Mouse (Mus musculus): ENCODE measurements around the gene Tph2. TPM values are rescaled to one million over a fixed set of nuclear protein-coding genes. Genes with fewer than 3 reads are reported as not detected.

Gene Tph2
- not detected in 2 replicates for polyA plus RNA-seq (2011; ENCODE audit: insufficient read length, low read depth, missing spikeins)

DNA sequence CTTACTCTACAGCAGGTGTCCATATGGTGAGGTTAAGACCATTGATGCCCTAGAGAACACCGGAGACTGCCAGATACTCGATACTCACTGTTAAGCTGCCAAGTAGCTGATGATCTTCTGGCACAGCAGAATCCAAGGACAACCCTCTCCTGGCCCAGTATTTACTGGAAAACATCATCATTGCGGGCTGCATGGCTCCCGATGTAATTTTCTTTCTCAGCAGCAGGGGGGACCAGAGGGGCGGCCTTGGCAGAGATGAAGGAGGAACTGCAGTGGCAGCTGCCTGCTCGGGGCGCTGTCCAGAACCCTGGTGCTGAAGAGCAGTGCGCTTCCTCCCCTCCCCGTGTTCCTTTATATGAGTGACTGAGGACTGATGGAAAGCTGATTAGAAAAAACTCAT lies at the start of gene Tph2:
Gene Tph2, minus strand, starts transcription at position 326 of the 400 bp plus-strand sequence.
- no peaks in the 10 kb centered on the region for H3K4me1 ChIP-seq (ENCODE audit: control insufficient read depth, insufficient read depth, low read length)
- H3K27ac ChIP-seq (ENCODE audit: insufficient read depth, low read length) = no peak within 1 kb of the TSS
- H3K4me3 ChIP-seq (ENCODE audit: insufficient read depth, low read length) = no peak within 1 kb of the TSS
- peak; percentile 21; the same call in 1 of the 2 replicates for TF ChIP-seq CTCF (IDR thresholded peaks at IDR 0.05; ENCODE audit: borderline replicate concordance, insufficient read depth, low read length)
- no peak for TF ChIP-seq POLR2A (IDR thresholded peaks at IDR 0.05; ENCODE audit: low read depth, low read length)

DNA sequence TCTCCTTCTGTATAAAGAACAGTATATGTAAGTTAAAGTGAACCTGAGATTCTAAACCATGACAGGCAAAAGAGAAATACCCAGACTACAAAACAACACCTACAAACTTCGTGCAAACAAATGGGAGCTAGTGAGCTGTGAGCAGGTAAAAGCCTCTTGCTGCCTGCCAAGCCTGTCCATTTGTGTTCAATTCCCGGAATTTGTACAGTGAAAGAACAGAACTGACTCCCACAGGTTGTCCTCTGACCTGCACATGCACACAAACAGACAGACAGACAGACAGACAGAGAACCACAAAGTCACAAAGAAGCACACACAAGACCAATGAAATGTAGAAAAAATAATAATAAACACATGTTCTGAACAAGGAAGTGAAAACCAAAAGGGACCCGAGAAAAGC lies 49.0 kb upstream of the Tph2 start:
- peaks cover 3% of the 10 kb centered on the region; the same call in 1 of the 2 replicates for H3K4me1 ChIP-seq (ENCODE audit: control insufficient read depth, insufficient read depth, low read length)
- no peak overlapping the region for H3K4me3 ChIP-seq (ENCODE audit: insufficient read depth, low read length)
- TF ChIP-seq CTCF (IDR thresholded peaks at IDR 0.05; ENCODE audit: borderline replicate concordance, insufficient read depth, low read length) (no peak), POLR2A (IDR thresholded peaks at IDR 0.05; ENCODE audit: low read depth, low read length) (no peak)
- no peak overlapping the region for H3K27ac ChIP-seq (ENCODE audit: insufficient read depth, low read length)

DNA sequence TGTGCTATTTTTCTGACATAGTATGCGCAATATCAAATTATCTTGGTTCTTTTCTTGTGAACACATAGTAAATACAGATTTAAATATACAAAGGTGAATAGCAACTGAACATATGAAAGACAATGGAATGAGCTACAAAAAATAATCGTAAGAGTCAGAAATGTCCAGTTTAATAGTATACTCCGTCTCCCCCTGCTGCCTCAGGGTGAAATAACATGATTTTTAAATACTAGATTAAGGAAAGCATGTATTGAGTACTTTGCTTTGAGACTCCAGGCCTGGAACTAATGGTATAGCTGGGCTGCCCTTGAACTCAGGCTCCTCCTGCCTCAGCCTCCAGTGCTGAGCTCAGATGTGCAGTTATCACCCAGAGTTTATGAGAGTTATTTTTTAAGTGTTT lies 47.7 kb upstream of the Tph2 start:
- TF ChIP-seq POLR2A (IDR thresholded peaks at IDR 0.05; ENCODE audit: low read depth, low read length) (no peak), CTCF (IDR thresholded peaks at IDR 0.05; ENCODE audit: borderline replicate concordance, insufficient read depth, low read length) (no peak)
- Histone ChIP-seq H3K4me1 (ENCODE audit: control insufficient read depth, insufficient read depth, low read length) (peaks cover 3% of the 10 kb centered on the region; the same call in 1 of the 2 replicates), H3K27ac (ENCODE audit: insufficient read depth, low read length) (no peak overlapping the region), H3K4me3 (ENCODE audit: insufficient read depth, low read length) (no peak overlapping the region)

DNA sequence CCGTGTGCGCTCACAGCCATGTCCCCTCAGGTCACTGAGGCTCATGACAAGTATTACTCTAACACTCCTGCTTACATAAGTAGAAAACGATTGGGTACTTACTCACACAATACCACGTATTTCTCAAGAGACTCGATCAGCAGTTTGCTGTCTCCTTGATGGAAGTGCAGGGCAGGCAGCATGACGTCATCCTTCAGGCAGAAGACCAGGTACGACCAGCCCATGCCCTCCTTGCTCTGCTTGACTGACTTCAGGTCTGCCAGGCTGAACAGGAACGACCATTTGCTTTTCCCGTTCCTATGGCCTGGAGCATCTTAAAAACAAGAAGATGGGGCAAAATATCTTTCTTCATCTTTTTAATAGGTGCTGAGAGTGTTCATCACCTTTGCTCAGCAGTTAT lies 44.2 kb upstream of the Tph2 start:
- Histone ChIP-seq H3K4me3 (ENCODE audit: insufficient read depth, low read length) (no peak overlapping the region), H3K27ac (ENCODE audit: insufficient read depth, low read length) (no peak overlapping the region), H3K4me1 (ENCODE audit: control insufficient read depth, insufficient read depth, low read length) (no peaks in the 10 kb centered on the region)
- TF ChIP-seq POLR2A (IDR thresholded peaks at IDR 0.05; ENCODE audit: low read depth, low read length) = no peak
- TF ChIP-seq CTCF (IDR thresholded peaks at IDR 0.05; ENCODE audit: borderline replicate concordance, insufficient read depth, low read length) = no peak

DNA sequence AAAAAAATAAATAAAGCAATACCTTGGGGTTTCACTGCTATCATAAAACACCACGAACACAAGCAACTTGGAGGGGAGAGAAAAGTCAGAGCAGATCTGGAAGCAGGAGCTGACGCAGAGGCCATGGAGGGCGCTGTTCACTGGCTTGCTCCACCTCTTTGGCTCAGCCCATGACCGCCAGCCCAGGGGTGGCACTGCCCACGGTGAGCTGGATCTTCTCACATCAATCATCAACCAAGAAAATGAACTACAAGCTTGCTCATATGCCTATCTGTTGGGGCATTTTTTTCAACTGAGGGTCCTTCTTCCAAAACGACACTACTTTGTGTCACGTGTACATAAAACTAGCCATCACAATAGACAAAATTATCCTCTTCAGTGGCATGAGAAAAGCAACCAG lies 41.8 kb upstream of the Tph2 start:
- H3K4me3 ChIP-seq (ENCODE audit: insufficient read depth, low read length) = no peak overlapping the region
- no peaks in the 10 kb centered on the region for H3K4me1 ChIP-seq (ENCODE audit: control insufficient read depth, insufficient read depth, low read length)
- no peak for TF ChIP-seq POLR2A (IDR thresholded peaks at IDR 0.05; ENCODE audit: low read depth, low read length)
- no peak for TF ChIP-seq CTCF (IDR thresholded peaks at IDR 0.05; ENCODE audit: borderline replicate concordance, insufficient read depth, low read length)
- H3K27ac ChIP-seq (ENCODE audit: insufficient read depth, low read length) = no peak overlapping the region

DNA sequence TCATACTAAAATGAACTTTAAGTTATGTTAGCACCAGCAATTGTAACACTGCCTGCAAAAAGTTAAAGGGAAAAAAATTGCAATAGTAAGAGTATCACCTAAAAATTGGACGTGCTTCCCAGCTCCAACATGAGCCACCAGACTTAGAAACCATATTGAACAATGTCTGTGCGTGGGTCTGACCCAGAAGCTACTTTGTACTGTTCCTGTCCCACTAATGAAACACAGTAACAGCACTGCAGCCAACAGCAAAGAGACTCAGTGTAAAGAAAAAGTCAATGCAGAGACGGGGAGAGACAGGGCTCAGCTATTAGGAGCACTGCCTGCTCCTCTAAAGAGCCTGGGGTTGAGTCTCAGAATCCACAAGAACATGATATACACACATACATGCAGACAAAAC lies 39.0 kb upstream of the Tph2 start:
- no peaks in the 10 kb centered on the region for H3K4me1 ChIP-seq (ENCODE audit: control insufficient read depth, insufficient read depth, low read length)
- no peak overlapping the region for H3K4me3 ChIP-seq (ENCODE audit: insufficient read depth, low read length)

DNA sequence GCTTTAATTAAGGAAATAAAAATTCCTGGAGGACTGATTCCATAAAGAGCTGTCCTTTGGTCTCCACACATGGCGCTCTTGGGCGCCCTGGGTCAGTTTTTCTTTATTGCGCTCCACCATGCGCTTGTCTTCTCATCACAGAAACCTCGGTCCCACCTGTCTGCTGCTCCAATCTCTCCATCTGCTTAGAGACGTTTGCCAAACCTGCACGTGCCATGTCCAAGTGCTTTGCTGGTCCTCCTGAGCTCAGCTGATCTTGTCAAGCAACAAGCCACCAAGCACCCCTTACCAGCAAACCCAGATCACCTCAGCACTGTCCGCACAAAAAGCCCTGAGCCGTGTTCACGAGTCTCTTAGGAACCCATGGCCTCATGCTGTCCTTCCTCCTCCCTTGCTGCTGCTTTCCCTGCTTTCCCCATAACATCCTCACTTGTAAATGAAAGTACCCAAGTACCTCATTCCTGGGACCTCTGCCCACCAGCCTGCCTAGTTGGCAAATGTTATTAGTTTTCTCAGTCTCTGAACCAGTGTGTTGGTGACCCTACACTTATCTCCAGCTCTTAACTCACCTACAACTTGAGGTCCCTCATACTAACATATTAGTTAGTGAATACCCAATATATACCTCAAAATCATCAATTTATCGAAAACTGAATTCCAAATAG lies 28.2 kb upstream of the Tph2 start:
- Histone ChIP-seq H3K27ac (ENCODE audit: insufficient read depth, low read length) (no peak overlapping the region), H3K4me3 (ENCODE audit: insufficient read depth, low read length) (no peak overlapping the region)
- TF ChIP-seq POLR2A (IDR thresholded peaks at IDR 0.05; ENCODE audit: low read depth, low read length) (no peak), CTCF (IDR thresholded peaks at IDR 0.05; ENCODE audit: borderline replicate concordance, insufficient read depth, low read length) (no peak)

More for the DNA sequence above, 39.0 kb upstream of the Tph2 start:
- TF ChIP-seq POLR2A (IDR thresholded peaks at IDR 0.05; ENCODE audit: low read depth, low read length) (no peak), CTCF (IDR thresholded peaks at IDR 0.05; ENCODE audit: borderline replicate concordance, insufficient read depth, low read length) (no peak)
- H3K27ac ChIP-seq (ENCODE audit: insufficient read depth, low read length) = peak overlapping the region; percentile 47; the same call in 1 of the 2 replicates

DNA sequence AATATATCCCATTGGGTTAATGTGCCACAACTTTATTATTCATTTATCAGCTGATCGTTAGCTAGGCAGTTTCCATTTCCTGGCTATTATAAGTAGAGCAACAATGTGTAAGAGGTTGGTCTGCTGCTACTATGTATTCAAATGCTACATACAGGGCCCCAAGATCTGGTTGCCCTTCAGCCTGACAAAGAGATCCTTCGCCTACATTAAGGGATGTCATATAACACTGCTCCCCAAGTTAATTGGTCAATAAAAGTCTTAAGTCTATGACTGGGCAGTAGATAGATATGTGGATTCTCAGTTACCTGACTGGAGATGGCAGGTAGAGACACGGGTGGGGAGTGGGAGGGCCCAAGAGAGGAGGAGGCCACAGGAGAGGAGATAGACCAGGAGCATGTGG lies 21.0 kb upstream of the Tph2 start:
- H3K27ac ChIP-seq (ENCODE audit: insufficient read depth, low read length) = no peak overlapping the region
- H3K4me3 ChIP-seq (ENCODE audit: insufficient read depth, low read length) = no peak overlapping the region
- TF ChIP-seq POLR2A (IDR thresholded peaks at IDR 0.05; ENCODE audit: low read depth, low read length) = no peak
- TF ChIP-seq CTCF (IDR thresholded peaks at IDR 0.05; ENCODE audit: borderline replicate concordance, insufficient read depth, low read length) = no peak
- no peaks in the 10 kb centered on the region for H3K4me1 ChIP-seq (ENCODE audit: control insufficient read depth, insufficient read depth, low read length)

More for the DNA sequence above, 28.2 kb upstream of the Tph2 start:
- H3K4me1 ChIP-seq (ENCODE audit: control insufficient read depth, insufficient read depth, low read length) = no peaks in the 10 kb centered on the region

DNA sequence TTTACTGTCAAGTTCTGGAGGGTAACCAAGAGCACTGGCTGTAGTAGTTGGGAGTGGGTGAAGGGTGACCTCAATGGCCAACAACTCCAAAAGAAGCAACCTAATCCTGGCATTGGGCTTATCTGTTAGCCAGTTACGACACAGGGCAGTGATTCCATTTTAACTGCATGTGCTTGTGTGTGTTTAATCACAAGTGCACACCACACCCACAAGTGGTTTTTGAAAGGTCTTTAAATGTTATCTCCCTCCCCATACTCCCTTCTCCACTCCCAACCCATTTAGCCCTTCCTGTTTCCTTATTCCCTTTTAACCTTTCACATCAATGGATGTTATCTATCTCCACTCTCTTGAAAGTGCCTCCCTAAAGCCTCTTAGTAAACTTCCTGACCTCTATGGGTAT lies 20.5 kb upstream of the Tph2 start:
- Histone ChIP-seq H3K27ac (ENCODE audit: insufficient read depth, low read length) (no peak overlapping the region), H3K4me1 (ENCODE audit: control insufficient read depth, insufficient read depth, low read length) (no peaks in the 10 kb centered on the region), H3K4me3 (ENCODE audit: insufficient read depth, low read length) (no peak overlapping the region)
- TF ChIP-seq CTCF (IDR thresholded peaks at IDR 0.05; ENCODE audit: borderline replicate concordance, insufficient read depth, low read length) (no peak), POLR2A (IDR thresholded peaks at IDR 0.05; ENCODE audit: low read depth, low read length) (no peak)

DNA sequence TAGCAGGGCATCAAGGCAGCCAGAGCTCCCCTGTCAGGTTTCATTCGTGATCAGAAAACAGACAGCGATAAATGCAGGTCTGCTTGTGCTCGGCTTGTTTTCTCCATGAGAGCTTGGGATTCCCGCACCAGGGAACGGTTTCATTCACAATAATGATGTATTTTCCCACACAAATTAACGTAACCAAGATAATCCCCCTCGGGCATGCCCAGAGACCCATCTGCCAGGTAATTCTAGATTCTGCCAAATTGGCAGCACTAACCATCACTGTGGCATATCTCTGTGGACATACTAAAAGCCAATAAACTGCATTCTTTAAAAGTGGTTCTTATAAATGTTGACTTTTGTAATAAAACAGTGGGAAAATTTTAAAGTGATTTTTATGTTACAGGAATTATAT lies 6.4 kb upstream of the Tph2 start:
- no peak overlapping the region for H3K27ac ChIP-seq (ENCODE audit: insufficient read depth, low read length)
- TF ChIP-seq POLR2A (IDR thresholded peaks at IDR 0.05; ENCODE audit: low read depth, low read length) (no peak), CTCF (IDR thresholded peaks at IDR 0.05; ENCODE audit: borderline replicate concordance, insufficient read depth, low read length) (no peak)
- H3K4me1 ChIP-seq (ENCODE audit: control insufficient read depth, insufficient read depth, low read length) = no peaks in the 10 kb centered on the region
- no peak overlapping the region for H3K4me3 ChIP-seq (ENCODE audit: insufficient read depth, low read length)
